Mouse (Mus musculus) kidney, adult 8-10 months (tissue): Measurements from ENCODE around the gene Abcb8.
"Not testable (repeated sequence)": the region's sequence is repeated elsewhere in the genome, so short reads cannot be mapped to it uniquely, and the experiment has no call there.

ENCODE experiments used
- DNase-seq, 2 experiments: peaks; one replicate each; pipeline ENCODE4 v3.0.0; 2022

Gene Abcb8

DNA sequence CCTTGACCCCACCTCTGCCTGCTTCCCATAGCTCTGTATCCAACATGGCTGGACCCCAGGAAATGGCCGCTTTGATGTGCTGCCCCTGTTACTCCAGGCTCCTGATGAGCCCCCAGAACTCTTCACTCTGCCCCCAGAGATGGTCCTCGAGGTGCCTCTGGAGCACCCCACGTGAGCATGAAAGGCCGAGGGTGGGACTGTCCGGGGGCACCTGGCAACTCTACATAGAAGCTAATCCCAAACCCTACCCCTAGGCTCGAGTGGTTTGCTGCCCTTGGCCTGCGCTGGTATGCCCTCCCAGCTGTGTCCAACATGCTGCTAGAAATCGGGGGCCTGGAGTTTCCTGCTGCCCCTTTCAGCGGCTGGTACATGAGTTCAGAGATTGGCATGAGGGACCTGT is 23.7 kb upstream of the Abcb8 start:
- no peak for DNase-seq

DNA sequence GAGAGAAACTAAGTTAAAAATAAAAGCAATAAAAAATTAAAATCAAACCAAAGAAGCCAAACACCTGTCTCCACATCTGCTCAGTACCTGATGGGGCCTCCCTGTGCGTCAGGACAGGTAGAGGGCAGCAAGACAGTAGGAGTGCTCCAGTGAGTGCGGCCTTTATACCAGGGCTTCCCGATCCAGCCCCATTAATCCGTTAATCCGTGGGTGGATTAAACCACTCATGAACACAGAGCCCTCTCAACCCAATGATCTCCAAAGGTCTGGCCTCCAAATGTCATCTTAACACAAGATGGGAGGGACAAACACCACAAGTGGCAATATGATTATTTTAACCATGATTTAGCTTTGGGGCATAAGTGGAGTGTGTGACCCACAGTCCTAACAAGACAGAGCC is 19.7 kb upstream of the Abcb8 start:
- DNase-seq = no peak

DNA sequence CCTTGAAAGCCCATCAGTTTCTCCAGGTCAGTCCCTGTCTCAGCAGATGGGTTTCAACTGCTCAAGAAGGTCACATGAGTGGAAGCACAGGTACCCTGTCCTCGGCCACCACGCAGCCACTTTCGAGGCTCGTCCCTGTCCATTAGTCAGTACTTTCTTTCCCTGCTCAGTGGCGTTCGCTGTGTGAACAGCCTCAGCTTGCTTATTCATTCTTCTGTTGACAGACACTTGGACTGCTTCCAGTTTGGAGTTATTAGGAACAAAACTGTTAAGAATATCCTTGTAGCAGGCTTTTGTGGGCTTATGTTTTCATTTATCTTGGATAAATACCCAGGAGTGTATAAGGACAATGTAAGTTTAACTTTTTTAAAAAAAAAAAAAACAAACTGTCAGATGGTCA is 19.2 kb upstream of the Abcb8 start:
- DNase-seq = no peak

DNA sequence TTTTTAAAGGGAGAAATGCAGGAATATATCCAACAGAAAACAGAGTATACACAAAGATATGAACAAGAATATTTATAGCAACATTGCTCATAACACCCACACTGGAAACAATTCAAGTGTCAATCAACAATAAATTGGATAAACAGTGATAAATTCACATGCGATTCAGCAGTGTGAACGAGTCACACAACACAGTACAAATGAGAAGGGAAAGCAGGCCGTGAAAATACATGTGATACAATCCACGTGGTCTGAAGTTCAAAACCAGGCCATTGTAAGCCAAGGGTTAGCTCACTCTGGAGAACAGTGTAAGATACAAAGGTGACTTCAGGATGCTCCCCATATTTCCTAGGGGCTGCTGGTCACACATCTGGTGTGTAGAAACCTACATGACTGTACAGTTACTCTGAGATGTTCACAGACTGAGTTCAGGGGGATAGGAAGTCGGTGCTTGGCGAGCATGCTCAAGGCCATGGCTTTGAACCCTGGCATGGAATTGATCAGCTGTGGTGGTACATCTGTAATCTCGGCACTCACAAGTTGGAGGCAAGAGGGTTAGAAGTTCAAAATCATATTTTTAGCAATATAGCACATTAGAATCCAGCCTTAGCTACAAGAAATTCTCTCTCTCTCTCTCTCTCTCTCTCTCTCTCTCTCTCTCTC is 18.7 kb upstream of the Abcb8 start:
- no peak for DNase-seq

DNA sequence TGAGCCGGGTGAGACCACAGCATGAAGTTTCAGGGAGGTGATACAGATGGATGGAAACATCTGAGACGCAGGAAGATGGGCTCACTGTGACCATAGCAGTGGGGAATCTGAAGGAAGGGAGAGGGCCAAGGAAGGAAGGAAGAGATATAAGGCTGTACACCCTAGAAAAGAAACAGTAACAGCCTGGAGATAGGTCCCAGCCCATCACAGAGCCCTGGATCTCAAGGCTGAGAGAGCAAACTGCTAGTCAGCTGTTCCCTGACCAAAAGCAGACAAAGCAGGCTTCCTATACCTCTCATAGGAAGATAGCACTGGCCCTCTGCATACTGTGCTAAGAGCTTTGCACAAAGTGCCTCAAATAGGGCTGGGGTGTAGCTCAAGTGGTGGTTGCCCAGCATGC is 14.8 kb upstream of the Abcb8 start:
- no peak for DNase-seq

DNA sequence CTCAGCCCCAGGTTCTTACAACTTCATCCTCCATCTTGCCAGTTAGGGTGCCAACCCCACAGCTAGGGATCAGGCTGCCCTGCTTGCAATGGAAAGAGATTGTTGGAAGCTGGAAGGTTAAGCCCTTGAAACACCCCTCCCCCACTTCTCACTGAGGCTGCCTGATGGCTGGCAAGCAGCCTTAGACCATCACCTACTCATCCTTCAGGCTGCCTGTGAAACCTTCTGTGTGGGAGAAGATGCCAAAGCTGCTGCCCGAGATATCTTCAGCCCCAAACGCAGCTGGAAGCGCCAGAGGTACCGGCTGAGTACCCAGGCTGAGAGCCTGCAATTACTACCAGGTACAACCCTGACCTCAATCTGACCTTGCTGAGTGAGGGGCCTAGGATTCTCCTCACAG is 14.0 kb upstream of the Abcb8 start:
- no peak for DNase-seq

DNA sequence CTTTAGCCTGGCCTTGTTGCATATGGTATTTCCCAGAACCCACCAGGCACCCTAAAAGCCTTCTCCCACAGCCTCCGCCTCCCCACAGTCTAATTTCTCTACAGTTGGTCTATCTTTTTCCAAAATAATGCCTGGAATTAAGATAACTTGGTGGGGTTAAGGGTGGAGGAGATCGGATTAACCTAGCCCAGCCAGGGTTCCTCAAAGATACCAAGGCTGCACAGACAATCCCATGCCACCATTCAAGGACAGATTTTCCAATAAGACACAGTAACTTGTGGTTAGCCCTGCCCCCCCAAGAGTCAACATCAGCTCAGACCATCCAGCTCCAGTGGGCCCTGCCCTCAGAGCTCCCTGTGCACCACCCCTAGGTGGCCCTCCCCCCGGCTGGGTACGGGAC is 13.0 kb upstream of the Abcb8 start:
- no peak for DNase-seq

DNA sequence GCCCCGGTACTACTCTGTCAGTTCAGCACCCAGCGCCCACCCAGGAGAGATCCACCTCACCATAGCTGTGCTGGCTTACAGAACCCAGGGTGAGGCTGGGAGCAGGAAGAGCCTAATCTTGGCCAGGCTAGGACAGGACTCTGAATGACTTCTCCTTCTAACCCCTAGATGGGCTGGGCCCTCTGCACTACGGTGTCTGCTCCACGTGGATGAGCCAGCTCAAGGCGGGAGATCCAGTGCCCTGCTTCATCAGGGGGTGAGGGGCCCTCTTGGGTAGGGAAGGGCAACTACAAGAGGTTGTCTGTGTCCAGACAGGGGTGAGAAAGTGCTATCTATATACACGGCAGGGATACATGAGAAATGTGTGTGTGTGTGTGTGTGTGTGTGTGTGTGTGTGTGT is 12.0 kb upstream of the Abcb8 start:
- DNase-seq = no peak

DNA sequence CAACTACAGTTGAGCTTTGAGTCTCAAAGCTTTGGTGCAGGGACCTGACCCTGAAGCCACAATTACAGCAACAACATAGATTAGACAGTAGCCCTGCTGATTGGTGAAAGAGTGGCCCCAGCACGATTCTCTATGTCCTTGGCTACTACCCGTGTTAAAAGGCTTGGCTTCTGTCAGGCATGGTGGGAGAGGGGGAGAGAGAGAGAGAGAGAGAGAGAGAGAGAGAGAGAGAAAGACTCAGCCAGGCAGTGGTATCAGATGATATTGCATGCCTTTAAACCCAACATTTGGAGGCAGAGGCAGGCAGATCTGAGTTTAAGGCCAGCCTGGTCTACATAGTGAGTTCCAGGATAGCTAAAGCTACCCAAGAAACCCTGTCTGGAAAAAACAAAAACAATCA is 11.5 kb upstream of the Abcb8 start:
- no peak for DNase-seq

DNA sequence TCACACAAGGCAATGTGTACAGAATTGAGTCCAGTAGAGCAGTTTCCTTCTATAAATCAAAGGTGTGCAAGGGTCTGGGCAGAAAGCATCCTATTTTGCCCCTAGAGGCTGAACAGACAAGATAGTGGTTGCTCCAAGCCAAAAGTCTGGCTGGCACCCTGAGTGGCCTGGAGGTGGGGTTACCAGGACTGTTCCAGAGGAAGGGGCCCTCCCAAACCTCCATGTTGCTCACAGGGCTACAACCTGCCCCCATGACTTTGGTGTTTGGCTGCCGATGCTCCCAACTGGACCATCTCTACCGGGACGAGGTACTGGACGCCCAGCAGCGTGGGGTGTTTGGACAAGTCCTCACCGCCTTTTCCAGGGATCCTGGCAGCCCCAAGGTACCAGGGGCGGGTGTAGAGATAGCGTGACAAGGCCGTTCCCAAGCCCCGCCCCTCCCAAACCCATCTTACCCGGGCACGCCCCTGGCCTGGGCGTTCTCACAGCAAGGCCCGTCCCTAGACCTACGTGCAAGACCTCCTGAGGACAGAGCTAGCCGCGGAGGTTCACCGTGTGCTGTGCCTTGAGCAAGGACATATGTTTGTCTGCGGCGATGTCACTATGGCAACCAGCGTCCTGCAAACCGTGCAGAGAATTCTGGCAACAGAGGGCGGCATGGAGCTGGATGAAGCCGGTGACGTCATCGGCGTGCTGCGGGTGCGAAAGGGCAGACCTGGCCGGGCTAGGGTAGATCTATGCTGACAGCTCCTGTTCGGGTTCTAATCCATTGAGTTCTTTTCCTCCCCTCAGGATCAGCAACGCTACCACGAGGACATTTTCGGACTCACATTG is 10.2 kb upstream of the Abcb8 start:
- peak; percentile 81 to 87 for DNase-seq

DNA sequence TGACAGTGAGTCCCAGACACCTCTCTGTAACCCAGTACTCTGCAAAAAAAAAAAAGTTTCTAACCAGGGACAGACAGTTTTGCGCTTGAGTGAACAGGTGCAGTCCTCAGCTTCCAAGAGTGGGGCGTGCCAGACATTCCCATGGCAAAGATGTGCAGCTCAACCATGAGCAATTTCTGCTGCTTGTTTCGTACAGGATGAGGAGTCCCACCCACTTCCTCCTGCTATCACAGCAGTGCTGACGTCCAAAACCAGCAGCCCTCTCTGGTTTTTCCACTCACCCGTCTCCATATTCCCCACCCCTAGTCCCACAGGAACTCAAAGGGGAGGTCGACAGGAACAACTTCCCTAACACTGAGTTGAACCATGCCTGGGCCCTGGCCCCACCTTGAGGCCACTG is 9.1 kb upstream of the Abcb8 start:
- peak in 1 of 2 experiments; percentile 64 for DNase-seq

DNA sequence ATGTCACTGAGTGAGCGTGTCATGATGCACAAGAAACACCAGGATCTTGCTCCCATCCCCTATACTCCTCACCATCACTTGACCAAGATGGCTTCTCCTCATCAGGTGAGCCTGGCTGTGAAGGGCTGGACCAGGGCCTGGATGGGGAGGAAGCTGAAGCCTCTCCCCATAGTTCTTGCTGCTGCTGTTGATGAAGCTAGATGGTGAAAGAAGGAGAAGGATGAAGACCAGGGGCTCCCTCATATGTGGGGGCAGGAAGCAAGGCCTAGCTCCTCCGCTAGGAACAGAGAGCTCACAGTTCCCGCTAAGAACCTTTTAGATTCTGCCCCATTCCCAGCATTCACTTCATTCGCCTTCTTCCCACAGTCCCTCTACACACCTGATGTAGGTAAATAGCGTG is 8.1 kb upstream of the Abcb8 start:
- no peak for DNase-seq

DNA sequence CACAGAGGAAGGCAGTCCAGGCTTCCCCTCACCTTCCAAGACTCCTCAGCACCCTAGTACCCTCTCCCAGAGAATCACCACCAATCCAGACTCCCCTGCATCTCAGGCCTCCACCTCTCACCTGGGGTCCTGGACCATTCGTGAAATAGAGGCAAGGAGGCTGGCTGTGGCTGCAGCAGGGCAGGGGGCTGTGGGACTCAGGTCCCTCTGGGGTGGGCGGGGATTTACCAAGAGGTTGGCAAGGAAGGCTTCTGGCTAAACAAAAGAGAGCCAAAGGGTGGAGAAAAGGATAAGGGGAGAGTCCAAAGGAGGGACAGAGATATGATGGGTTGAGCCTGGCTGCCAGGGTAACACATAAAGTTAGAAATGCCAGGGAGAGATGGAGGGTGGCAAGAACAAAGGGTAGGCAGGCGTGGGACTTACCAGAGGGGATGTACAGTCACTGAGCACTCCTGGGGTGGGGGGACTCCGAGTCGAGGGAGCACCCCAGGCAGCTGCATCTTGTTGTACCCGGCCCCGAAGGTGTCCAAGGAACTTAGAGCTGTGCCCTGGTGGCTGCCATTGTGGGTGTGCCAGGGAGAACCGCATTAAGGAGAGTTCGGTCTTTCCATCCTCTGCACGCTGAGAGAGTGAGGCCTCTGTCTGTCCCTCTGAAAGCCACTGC is 7.4 kb upstream of the Abcb8 start:
- DNase-seq = no peak

DNA sequence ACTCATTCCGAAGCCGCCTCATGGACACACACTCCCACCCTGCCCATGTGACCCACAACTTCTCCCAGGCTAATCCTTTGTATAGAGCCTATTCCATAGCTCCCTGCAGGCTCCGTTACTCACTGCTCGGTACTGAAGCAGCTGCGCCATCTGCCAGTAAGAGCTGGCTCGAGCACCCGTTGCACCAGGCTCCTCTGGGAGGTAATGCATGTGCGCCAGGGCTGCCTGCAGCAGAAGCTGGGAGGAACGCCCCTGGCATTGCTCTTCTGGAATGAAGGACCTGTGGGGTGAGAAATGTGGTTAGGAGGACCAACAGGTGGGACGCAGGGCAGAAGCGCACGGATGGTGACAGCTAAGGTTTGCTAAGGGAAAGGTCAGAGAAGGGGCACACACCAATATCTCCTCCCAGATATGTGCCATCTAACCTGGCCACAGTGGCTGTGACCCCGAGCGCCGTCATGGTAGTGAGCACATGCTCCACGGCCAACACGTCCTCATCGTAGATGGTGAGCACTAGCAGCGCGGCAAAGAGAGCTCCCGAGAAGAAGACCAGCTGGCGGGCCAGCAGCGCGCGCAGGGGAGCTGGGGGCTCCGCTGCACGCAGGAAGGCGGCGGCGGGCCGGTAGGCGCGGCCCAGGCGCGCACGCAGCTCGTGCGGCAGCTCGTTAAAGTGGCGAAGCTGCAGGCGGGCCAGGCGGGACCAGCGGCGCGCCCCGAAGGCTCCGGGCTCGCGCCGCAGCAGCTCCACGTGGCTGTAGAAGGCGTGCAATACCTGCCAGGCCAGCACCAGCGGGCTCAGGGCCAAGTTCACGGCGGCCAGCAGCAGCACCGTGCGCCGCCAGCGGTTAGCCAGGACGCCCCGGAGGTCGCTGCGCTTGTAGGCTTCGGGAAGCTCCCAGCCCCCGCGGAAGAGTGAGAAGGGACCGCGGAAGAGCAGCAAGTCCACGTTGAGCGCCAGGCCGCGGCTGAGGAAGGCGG is 5.9 kb upstream of the Abcb8 start:
- peak; percentile 64 to 78 for DNase-seq

DNA sequence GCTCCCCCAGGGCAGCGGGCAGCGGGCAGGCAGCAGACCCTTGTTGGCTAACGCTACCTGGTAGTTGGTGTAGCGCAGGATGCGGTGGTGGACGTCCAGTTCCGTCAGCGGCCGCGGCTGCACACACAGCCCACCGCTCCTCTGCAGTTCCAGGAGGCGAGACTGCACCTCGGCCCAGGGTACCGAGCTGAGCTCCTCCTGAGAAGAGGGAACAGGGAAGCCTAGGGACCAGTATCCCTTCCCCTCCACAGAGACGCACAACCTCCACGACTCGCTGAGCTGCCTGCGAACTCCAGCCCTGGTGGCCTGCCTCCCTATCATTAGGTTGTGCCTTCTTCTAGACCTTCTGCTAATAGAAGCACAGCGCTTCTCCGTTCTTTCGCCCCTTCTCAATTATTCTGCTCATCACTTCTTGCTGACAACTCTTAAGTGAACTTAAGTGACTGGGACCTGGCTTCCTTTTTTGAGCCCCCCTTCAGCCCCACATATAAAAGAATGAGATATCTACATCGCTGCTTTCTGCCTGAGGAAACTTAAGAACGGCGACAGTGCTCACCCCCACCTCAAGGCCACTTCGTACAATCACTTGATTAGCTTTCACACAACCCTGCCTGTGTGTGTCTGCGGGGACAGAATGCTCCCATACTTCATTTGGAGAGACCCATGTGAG is 5.1 kb upstream of the Abcb8 start:
- DNase-seq = no peak

DNA sequence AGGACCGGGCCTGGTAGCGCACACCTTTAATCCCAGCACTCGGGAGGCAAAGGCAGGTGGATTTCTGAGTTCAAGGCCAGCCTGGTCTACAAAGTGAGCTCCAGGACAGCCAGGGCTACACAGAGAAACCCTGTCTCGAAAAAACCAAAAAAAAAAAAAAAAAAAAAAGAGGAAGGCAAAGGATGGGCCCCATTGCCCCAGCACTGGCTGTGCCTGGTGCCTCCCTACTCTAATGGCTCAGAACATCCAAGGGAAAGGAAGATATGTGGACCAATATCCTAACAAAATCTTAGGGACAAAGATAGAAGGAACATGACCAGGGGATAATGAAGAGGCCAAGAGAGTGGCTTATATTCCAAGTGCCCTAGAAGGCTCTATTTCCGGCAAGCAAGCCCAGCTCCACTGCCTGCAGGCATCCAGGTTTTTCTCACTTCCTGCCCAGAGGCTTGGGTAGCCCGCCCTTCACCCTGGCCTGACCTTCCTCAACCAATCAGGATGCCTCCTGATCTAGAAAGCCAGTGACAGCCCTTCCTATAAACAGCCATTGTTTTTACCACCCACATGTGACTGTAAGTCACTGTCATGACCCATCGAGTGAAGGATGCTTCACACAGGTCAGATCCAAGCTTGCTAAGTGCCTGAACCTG is 4.3 kb upstream of the Abcb8 start:
- no peak for DNase-seq

DNA sequence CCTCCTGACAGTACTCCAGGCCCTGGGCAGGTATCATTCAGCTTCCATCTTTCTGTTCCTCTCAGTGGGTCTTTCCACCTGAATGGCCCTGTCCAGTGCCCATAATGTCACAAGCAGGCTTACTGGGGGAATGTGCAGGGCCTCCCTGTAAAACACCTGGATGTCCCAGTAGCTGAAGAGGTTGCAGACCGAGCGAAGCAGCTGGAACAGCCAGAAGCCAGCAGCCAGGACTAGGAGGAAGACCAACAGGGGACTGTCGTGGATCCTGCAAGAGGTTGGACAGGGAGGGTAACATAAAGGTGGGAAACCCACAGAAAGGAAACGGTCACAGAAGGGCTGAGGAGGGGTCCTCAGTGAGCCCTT is 3.8 kb upstream of the Abcb8 start:
- DNase-seq = no peak

DNA sequence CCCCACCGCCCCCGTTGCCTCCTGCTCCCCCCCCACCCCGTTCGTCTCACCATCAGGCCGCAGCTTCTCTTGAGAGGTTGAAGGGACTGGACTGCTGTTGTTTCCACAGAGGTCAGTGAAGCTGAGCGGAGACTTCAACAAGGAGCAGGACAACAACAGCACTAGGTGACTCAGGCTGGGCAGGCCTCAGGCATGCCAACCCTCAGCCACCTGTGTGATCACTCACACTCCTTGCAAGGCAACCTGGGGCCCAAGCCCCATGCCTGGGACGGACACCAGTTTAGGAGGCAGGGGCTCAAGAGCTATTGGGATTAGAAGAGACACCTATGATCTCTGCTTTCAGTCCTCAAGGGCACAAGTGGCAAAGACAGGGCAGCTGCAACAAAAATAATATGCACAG is 1.6 kb upstream of the Abcb8 start, which contains the start of gene Atg9b:
Atg9b (minus strand) TSS at position 280 of the 400 bp plus-strand sequence.
- DNase-seq = no peak

DNA sequence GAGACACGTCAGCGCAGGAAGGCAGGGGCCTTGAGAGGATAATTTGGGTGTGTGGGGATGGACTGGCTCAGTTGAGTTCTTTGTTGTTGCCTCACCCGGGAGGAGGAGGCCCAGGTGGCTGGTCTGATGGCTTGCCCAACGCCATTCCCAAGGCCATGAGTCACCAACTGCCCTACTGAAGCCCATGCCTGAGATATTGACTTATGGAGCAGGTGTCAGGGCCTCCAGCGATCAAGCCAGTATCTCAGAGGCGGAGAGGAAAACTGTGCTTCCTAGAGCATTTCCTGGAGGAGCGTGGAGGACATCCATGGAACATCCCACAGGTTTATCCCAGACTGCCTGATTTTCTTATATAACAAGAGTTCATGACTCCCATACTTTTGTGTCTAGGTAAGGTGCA is 739 bp upstream of the Abcb8 start:
- DNase-seq = no peak

DNA sequence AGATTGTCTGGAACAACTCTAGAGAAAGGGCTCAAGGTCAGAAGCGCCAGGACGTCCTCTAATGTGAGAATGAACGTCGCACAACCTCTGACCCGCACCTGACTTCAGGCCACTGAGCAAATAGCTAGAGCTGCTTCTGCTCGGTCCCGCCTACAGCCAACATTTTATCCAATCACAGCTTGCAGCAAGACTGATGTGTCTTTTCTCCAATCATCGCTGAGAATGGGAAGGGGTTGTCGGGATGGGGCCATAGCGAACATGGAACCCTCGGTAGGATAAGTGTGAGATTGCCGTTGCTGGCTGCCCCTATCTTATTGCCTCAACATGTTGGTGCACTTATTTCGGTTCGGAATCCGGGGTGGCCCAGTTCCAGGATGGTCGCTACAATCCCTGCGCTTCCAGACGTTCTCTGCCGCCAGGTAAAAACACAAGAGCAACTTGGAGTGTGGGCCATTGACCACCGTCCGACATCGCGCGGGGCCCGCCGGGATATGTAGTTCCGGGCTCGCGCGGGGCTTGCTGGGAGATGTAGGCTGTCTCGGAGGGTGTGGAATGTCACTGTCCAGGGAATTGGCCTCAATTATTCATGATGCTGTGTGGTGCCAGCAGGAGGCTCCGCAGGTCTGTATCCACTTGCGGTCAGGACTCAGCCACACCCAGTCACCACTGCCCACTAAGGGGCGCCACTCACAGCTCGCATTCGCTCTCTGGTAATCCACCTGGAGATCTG is 867 bp downstream of the Abcb8 start:
- peak; percentile 96 to 98 for DNase-seq

DNA sequence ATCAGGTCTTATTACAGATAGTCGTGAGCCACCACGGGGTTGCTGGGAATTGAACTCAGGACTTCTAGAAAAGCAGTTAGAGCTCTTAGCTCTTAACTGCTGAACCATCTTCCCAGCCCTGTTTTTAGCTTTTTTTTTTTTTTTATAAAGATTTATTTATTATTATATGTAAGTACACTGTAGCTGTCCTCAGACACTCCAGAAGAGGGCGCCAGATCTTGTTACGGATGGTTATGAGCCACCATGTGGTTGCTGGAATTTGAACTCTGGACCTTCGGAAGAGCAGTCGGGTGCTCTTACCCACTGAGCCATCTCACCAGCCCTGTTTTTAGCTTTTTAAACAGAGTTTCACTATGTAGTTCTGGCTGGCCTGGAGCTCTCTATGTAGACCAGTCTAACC is 2.8 kb downstream of the Abcb8 start:
- not testable (repeated sequence) for DNase-seq
